Mouse (Mus musculus): ENCODE measurements at regions not wholly inside any gene's neighbourhood (a gene's known extent, or its start where the extent isn't known, plus 50 kb on each side); places are given as distances from the start of the nearest gene placed in this dataset.

DNA sequence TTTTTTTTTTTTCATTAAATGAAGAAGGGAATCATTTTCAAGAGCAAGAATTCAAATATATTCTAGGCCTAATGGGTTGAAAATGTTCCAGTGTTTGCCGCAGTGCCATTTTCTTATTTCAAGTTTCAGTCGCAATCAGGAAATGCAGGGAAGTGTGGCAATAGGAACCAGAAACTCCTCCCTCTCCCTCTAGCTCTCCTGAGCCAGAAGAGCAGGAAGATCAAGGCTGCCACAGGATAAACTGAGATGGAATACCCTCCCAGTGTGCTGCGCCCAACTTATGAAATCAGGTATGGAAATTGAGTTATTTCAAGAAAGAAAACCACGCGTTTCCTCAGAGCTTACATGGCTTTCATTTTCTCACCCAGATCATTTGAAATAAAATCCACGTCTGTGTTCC lies 460.8 kb upstream of the Plxna2 start:
- no peaks in the 10 kb centered on the region for H3K27me3 ChIP-seq (ENCODE audit: control insufficient read depth, insufficient read depth, low read depth, low read length)
- H3K9me3 ChIP-seq (replicated peaks; ENCODE audit: control insufficient read depth, low read length, poor library complexity, severe bottlenecking) = no peaks in the 10 kb centered on the region
- 92% methylated on average over 6 of the region's 6 CpGs for WGBS
- no peaks in the 10 kb centered on the region for H3K4me1 ChIP-seq (ENCODE audit: control insufficient read depth, insufficient read depth, low read length)
- H3K9ac ChIP-seq (ENCODE audit: low read depth, low read length) = no peak overlapping the region
- no peak overlapping the region for H3K4me3 ChIP-seq (ENCODE audit: low read depth, low read length)
- H3K36me3 ChIP-seq (ENCODE audit: control insufficient read depth, insufficient read depth, low read length) = no peaks in the 10 kb centered on the region
- no peak overlapping the region for H3K4me2 ChIP-seq (ENCODE audit: low read length)
- H3K27ac ChIP-seq (ENCODE audit: low read length) = no peak overlapping the region
- no peak for ATAC-seq

DNA sequence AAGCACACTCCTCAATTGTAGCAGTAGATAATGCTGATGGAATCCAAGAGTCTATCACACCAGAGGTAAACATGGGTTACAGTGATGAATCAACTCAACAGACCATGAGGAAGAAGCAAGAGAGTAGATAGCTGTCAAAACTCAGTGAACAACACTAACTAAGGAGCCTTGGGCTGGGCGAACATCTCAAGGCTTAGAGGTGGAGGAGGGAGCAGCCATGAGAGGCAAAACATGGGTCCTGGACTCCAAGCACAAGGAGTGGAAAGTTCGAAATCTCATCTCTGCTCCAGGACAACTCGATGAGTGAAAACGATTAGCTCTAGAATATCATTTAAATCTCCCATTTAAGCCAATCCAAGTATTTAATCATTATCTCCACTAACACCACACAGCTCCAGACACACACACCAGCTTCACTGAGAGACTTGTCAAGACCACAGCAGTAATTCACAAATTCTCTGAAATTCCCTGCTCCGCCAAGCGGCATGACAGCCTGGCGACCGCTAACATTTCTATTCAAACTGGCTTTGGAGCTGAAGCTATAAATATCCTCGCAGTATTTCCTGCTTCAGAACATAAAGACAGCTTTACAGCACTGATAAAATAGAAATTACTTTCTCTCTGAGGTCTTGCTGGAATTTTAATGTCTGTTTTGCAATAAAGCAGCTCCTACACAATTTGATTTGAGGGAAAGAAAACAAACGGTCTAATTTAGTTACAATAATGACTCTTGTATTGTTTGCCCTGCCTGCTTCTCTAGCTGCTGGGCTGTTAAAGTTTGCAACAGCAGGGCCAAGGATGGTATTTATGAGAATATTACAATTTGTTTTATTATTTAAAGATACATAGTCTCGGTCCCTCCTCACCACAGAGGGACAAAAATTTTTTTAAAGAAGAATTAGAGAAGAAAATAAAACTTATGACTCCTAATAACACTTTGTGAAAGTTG lies 469.3 kb upstream of the Plxna2 start:
- peak; percentile 39; the same call in 1 of the 2 replicates for ATAC-seq
- Histone ChIP-seq H3K4me2 (ENCODE audit: low read length) (no peak overlapping the region), H3K9me3 (replicated peaks; ENCODE audit: control insufficient read depth, low read length, poor library complexity, severe bottlenecking) (no peaks in the 10 kb centered on the region), H3K9ac (ENCODE audit: low read depth, low read length) (no peak overlapping the region), H3K36me3 (ENCODE audit: control insufficient read depth, insufficient read depth, low read length) (no peaks in the 10 kb centered on the region), H3K27me3 (ENCODE audit: control insufficient read depth, insufficient read depth, low read depth, low read length) (no peaks in the 10 kb centered on the region), H3K4me1 (ENCODE audit: control insufficient read depth, insufficient read depth, low read length) (peaks cover 5% of the 10 kb centered on the region; the same call in 1 of the 2 replicates), H3K27ac (ENCODE audit: low read length) (no peak overlapping the region), H3K4me3 (ENCODE audit: low read depth, low read length) (no peak overlapping the region)
- WGBS = 57% methylated on average over 11 of the region's 11 CpGs

DNA sequence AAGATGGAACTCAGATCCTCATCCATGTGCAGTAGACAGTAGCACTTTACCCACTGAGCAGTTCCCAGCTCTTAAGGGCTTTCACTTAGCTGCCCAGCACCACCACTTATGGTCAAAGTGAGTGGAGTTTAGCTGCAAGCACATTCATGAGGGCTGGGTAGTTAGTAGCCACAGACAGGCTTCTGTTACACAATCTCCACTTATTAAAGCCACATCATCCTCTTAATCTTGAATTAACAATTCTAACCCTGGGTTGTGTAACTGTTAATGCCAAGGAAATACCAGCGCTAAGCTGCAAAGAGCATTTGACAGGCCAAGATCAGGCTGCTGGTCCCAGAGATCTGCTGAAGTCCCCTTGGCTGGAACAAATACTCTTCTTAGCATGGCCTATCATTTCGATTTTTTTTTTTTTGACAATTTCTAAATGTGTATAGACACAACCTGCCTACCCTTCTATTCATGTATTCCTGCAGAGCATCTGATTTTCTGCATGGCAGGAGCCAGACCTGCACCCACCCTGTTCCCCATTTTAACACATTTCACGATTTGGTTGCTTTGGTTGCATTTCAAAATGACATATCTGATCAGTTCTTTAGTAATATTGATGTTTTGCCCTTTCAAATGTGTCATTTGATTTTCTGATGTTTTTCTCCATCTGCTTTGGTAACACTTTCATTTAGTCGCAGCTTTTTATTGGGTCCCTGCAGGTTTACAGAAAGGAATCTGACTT lies 500.2 kb upstream of the Plxna2 start:
- H3K36me3 ChIP-seq (ENCODE audit: control insufficient read depth, insufficient read depth, low read length) = no peaks in the 10 kb centered on the region
- no peaks in the 10 kb centered on the region for H3K9me3 ChIP-seq (replicated peaks; ENCODE audit: control insufficient read depth, low read length, poor library complexity, severe bottlenecking)
- no peak overlapping the region for H3K9ac ChIP-seq (ENCODE audit: low read depth, low read length)
- ATAC-seq = no peak
- WGBS = 73% methylated on average over 4 of the region's 4 CpGs
- H3K27me3 ChIP-seq (ENCODE audit: control insufficient read depth, insufficient read depth, low read depth, low read length) = no peaks in the 10 kb centered on the region
- H3K4me1 ChIP-seq (ENCODE audit: control insufficient read depth, insufficient read depth, low read length) = 0 out of 2 replicates have a peak, but pooled peaks cover 2% of the 10 kb centered on the region
- no peak overlapping the region for H3K4me2 ChIP-seq (ENCODE audit: low read length)
- no peak overlapping the region for H3K27ac ChIP-seq (ENCODE audit: low read length)
- H3K4me3 ChIP-seq (ENCODE audit: low read depth, low read length) = no peak overlapping the region

DNA sequence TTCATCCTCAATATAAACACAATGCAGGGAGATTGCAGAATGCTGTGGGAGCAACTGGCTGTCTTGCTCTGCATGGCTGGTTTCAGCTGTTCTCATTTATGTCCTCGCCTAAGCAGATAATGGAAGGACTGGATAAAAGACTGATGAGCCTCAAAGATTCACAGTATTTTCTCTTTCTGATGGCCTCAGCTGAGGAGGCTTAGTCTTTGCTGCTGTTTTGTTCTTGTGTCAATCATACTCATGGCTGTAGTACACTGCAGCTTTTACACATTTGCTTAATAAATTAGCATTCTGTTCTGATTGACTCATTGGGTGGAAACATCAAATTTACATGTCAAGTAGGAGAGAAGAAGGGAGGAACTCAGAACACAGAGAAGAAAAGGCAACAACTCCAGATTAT lies 503.6 kb upstream of the Plxna2 start:
- Histone ChIP-seq H3K9me3 (replicated peaks; ENCODE audit: control insufficient read depth, low read length, poor library complexity, severe bottlenecking) (no peaks in the 10 kb centered on the region), H3K4me2 (ENCODE audit: low read length) (no peak overlapping the region), H3K4me3 (ENCODE audit: low read depth, low read length) (no peak overlapping the region), H3K4me1 (ENCODE audit: control insufficient read depth, insufficient read depth, low read length) (peaks cover 4% of the 10 kb centered on the region; the same call in 1 of the 2 replicates), H3K27me3 (ENCODE audit: control insufficient read depth, insufficient read depth, low read depth, low read length) (no peaks in the 10 kb centered on the region), H3K9ac (ENCODE audit: low read depth, low read length) (no peak overlapping the region), H3K27ac (ENCODE audit: low read length) (no peak overlapping the region), H3K36me3 (ENCODE audit: control insufficient read depth, insufficient read depth, low read length) (no peaks in the 10 kb centered on the region)
- WGBS = 25% methylated on average over 1 of the region's 1 CpGs
- ATAC-seq = no peak

DNA sequence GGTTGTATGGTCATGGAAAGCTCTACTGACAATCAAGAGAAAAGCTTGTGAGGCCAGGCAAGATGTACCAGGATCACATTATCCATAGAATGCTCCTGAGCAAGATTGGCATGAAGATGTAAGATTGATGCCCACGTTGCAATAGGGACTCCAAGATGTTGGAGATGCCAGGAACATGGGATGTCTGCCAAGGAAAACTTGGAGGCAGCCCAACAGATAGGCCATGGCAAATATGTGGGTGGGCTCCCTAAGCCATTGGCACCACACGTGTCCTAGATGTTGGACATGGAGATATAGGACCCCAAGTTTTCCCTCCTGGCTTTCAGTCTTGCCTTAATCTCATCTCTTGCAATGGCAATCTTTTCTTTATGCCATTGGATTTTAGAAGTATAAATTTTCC lies 506.1 kb upstream of the Plxna2 start:
- H3K27ac ChIP-seq (ENCODE audit: low read length) = no peak overlapping the region
- 79% methylated on average over 2 of the region's 2 CpGs for WGBS
- no peaks in the 10 kb centered on the region for H3K27me3 ChIP-seq (ENCODE audit: control insufficient read depth, insufficient read depth, low read depth, low read length)
- no peaks in the 10 kb centered on the region for H3K9me3 ChIP-seq (replicated peaks; ENCODE audit: control insufficient read depth, low read length, poor library complexity, severe bottlenecking)
- H3K4me3 ChIP-seq (ENCODE audit: low read depth, low read length) = no peak overlapping the region
- no peak overlapping the region for H3K9ac ChIP-seq (ENCODE audit: low read depth, low read length)
- H3K4me1 ChIP-seq (ENCODE audit: control insufficient read depth, insufficient read depth, low read length) = peaks cover 4% of the 10 kb centered on the region; the same call in 1 of the 2 replicates
- H3K36me3 ChIP-seq (ENCODE audit: control insufficient read depth, insufficient read depth, low read length) = no peaks in the 10 kb centered on the region
- no peak for ATAC-seq
- no peak overlapping the region for H3K4me2 ChIP-seq (ENCODE audit: low read length)

DNA sequence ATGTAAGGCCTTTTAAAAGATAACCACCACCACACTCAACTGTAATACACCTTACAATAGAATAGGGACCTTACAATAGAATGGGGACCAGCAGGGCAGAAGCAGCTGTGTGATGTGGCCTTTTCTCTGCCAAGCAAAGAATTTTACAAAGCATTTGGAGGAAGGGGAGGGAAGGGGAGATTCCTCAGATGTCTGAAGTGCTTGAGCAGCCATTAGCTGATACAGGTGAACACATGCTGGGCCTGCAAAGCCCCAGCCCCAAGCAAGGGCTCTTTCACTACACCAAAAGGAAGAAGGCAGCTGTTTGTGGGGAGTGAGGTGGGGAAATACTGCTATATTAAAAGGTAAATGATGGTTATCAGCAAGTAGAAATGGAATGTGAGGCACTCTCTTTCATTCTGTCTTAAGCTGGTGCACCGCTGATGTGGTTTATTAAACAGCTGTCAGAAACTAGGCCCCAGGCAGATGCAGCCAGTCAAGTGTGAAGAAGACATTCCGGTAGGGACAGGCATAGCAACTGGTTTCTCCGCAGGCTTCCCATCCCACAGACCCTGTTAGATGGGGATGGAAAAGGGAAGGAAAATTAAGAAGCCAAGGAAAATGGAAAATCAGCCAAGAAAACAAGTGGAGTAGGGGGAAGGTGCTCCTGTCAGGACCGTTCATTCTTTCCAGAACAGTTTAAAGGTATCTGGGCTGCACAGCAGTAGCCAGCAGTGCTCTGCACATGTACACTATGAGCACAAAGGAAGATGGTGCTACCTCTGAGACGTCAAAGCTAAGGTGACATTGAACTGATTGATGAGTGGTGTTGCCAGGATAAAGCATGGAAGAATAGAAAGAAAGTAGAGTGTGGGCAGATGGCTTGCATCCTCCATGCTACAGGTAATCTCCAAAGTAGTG lies 508.6 kb upstream of the Plxna2 start:
- no peak overlapping the region for H3K27ac ChIP-seq (ENCODE audit: low read length)
- no peak overlapping the region for H3K4me3 ChIP-seq (ENCODE audit: low read depth, low read length)
- H3K4me1 ChIP-seq (ENCODE audit: control insufficient read depth, insufficient read depth, low read length) = peaks cover 4% of the 10 kb centered on the region; the same call in 1 of the 2 replicates
- ATAC-seq = peak; percentile 51; the same call in 1 of the 2 replicates
- H3K36me3 ChIP-seq (ENCODE audit: control insufficient read depth, insufficient read depth, low read length) = no peaks in the 10 kb centered on the region
- H3K27me3 ChIP-seq (ENCODE audit: control insufficient read depth, insufficient read depth, low read depth, low read length) = no peaks in the 10 kb centered on the region; the same call in 1 of the 2 replicates
- 19% methylated on average over 5 of the region's 5 CpGs for WGBS
- no peaks in the 10 kb centered on the region for H3K9me3 ChIP-seq (replicated peaks; ENCODE audit: control insufficient read depth, low read length, poor library complexity, severe bottlenecking)
- no peak overlapping the region for H3K4me2 ChIP-seq (ENCODE audit: low read length)
- no peak overlapping the region for H3K9ac ChIP-seq (ENCODE audit: low read depth, low read length)

DNA sequence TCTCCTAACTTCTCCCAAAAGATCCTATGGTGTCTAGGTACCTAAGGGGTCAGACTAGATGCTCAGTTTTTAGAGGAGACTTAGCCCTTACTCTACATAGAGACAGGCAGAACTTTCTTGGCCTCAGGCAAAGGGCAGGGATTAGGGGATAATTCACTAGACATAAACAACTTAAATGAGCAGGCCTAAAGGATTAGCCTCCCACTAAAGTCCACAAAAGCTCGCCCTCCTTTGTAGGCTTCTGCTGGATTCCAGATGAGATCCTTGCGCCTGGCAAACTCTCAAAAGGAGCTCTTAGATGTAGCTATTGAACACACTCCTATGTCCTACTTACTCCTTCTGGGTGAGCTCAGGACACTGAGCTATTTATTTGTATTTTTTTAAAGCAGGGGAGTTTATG lies 509.9 kb upstream of the Plxna2 start:
- peaks cover 4% of the 10 kb centered on the region; the same call in 1 of the 2 replicates for H3K4me1 ChIP-seq (ENCODE audit: control insufficient read depth, insufficient read depth, low read length)
- 18% methylated on average over 2 of the region's 2 CpGs for WGBS
- H3K27me3 ChIP-seq (ENCODE audit: control insufficient read depth, insufficient read depth, low read depth, low read length) = no peaks in the 10 kb centered on the region; the same call in 1 of the 2 replicates
- H3K9ac ChIP-seq (ENCODE audit: low read depth, low read length) = no peak overlapping the region
- H3K27ac ChIP-seq (ENCODE audit: low read length) = no peak overlapping the region
- no peaks in the 10 kb centered on the region for H3K9me3 ChIP-seq (replicated peaks; ENCODE audit: control insufficient read depth, low read length, poor library complexity, severe bottlenecking)
- H3K4me3 ChIP-seq (ENCODE audit: low read depth, low read length) = no peak overlapping the region
- no peaks in the 10 kb centered on the region for H3K36me3 ChIP-seq (ENCODE audit: control insufficient read depth, insufficient read depth, low read length)
- H3K4me2 ChIP-seq (ENCODE audit: low read length) = no peak overlapping the region
- no peak for ATAC-seq

DNA sequence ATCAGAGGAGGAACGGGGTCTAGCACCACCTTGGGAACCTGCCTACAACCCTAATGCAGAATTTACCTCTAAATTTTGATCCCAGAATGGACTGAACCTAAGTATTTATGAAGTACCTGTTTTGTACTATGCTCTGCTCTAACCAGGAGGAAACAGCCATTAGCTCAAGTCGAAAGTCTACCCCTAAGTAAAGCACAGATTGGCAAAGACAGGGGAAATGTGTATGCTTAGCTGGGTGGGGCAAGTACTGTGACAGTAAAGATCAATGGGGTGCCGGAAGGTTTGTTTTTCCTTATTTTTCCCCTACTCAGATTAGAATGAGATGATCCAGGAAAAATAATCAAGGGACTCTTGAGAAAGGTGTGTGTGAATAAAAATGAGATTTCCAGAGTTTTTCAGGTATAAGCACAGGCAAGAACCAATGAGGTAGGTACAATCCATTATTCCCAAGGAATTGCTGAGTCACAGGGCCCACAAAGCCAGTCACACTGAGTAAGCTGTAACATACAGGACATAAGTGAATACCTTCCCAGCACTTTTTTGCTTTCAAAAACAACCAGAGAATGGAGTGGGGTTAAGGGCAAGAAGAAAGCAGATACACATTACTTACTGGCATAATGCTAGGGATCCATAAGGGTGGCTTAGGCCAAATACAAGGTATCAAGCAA lies 510.6 kb upstream of the Plxna2 start:
- ATAC-seq = no peak
- WGBS = 83% methylated on average over 3 of the region's 3 CpGs
- Histone ChIP-seq H3K4me3 (ENCODE audit: low read depth, low read length) (no peak overlapping the region), H3K9ac (ENCODE audit: low read depth, low read length) (no peak overlapping the region), H3K4me2 (ENCODE audit: low read length) (no peak overlapping the region), H3K36me3 (ENCODE audit: control insufficient read depth, insufficient read depth, low read length) (no peaks in the 10 kb centered on the region), H3K9me3 (replicated peaks; ENCODE audit: control insufficient read depth, low read length, poor library complexity, severe bottlenecking) (no peaks in the 10 kb centered on the region), H3K4me1 (ENCODE audit: control insufficient read depth, insufficient read depth, low read length) (peaks cover 4% of the 10 kb centered on the region; the same call in 1 of the 2 replicates), H3K27me3 (ENCODE audit: control insufficient read depth, insufficient read depth, low read depth, low read length) (no peaks in the 10 kb centered on the region; the same call in 1 of the 2 replicates), H3K27ac (ENCODE audit: low read length) (no peak overlapping the region)

Measured in midbrain, embryonic 16.5 days (tissue).